ENCODE assay signal across 8 mouse cellular contexts in the genomic region with DNA sequence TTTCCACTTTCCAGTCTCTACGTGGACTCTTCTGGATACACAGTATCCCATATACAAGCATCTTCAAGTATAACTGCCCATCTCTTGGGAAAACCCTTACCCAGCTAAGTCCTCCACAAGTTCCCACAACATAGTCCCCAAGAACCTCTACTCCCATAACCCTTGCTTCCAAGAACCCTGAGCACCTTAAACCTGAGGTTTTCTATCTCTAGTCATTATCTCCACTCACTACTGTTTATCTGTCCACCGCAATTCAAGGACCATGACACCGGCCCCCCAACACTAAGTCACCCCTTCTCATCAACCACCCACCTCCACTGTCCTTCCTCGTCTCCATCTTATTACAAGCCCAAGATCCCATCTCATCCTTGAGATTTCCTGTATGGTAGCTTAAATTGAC. TPM values are rescaled to one million over a fixed set of nuclear protein-coding genes. Genes with fewer than 3 reads are reported as not detected.
A peak's percentile ranks its signal among the peaks of the same experiment; 100 is the strongest.
DNase-seq lines count a peak whose midpoint lies in the region; ATAC-seq lines count a peak whose summit lies in the region.

No protein-coding gene starts in this region.

- H3K27ac ChIP-seq in heart, embryonic 15.5 days = peak overlapping the region; percentile 99
- H3K27ac ChIP-seq in hindbrain, embryonic 10.5 days = peak overlapping the region; percentile 100
- H3K27ac ChIP-seq in midbrain, embryonic 11.5 days (ENCODE audit: low read depth, low read length) = no peak overlapping the region

- 24% methylated on average over 4 of the region's 4 CpGs for WGBS in heart, embryonic 15.5 days
- 47% methylated on average over 4 of the region's 4 CpGs for WGBS in hindbrain, embryonic 10.5 days
- WGBS in midbrain, embryonic 11.5 days = 53% methylated on average over 4 of the region's 4 CpGs

- H3K4me1 ChIP-seq in heart, embryonic 15.5 days (replicated peaks) = peaks cover 42% of the 10 kb centered on the region
- peaks cover 61% of the 10 kb centered on the region for H3K4me1 ChIP-seq in hindbrain, embryonic 10.5 days (replicated peaks)
- H3K4me1 ChIP-seq in midbrain, embryonic 11.5 days (ENCODE audit: control insufficient read depth, insufficient read depth, low read length) = peaks cover 29% of the 10 kb centered on the region

- peaks cover 5% of the 10 kb centered on the region; the same call in 1 of the 2 replicates for H3K27me3 ChIP-seq in heart, embryonic 15.5 days
- peaks cover 14% of the 10 kb centered on the region for H3K27me3 ChIP-seq in hindbrain, embryonic 10.5 days (ENCODE audit: insufficient read depth, poor library complexity, severe bottlenecking)
- H3K27me3 ChIP-seq in midbrain, embryonic 11.5 days (ENCODE audit: control insufficient read depth, insufficient read depth, low read length) = no peaks in the 10 kb centered on the region; the same call in 1 of the 2 replicates

- peaks cover 30% of the 10 kb centered on the region for H3K36me3 ChIP-seq in heart, embryonic 15.5 days
- peaks cover 39% of the 10 kb centered on the region for H3K36me3 ChIP-seq in hindbrain, embryonic 10.5 days
- peaks cover 17% of the 10 kb centered on the region for H3K36me3 ChIP-seq in midbrain, embryonic 11.5 days (ENCODE audit: control insufficient read depth, insufficient read depth, low read length)

- peak overlapping the region; percentile 90 for H3K4me3 ChIP-seq in heart, embryonic 15.5 days
- peak overlapping the region; percentile 79 for H3K4me3 ChIP-seq in hindbrain, embryonic 10.5 days
- H3K4me3 ChIP-seq in midbrain, embryonic 11.5 days (ENCODE audit: low read depth, low read length) = peak overlapping the region; percentile 85

- H3K9ac ChIP-seq in heart, embryonic 15.5 days = peak overlapping the region; percentile 99
- H3K9ac ChIP-seq in midbrain, embryonic 11.5 days (ENCODE audit: low read length) = peak overlapping the region; percentile 97

- ATAC-seq in heart, embryonic 15.5 days (replicated peaks; ENCODE audit: insufficient number of reproducible peaks, insufficient read depth, low FRiP score, low read depth) = no peak
- no peak for ATAC-seq in midbrain, embryonic 11.5 days (ENCODE audit: low FRiP score)
- ATAC-seq in erythroid progenitor cell, adult 5-6 weeks (replicated peaks; ENCODE audit: low FRiP score, poor library complexity, severe bottlenecking) = no peak
- no peak for ATAC-seq in CD4-positive, CD25-positive, alpha-beta regulatory T cell, adult 4 months

- no peaks in the 10 kb centered on the region for H3K9me3 ChIP-seq in heart, embryonic 15.5 days (replicated peaks)
- peaks cover 3% of the 10 kb centered on the region; the same call in 1 of the 2 replicates for H3K9me3 ChIP-seq in hindbrain, embryonic 10.5 days
- H3K9me3 ChIP-seq in midbrain, embryonic 11.5 days (ENCODE audit: control insufficient read depth, low read length) = no peaks in the 10 kb centered on the region

- peak overlapping the region; percentile 76 for H3K4me2 ChIP-seq in heart, embryonic 15.5 days
- H3K4me2 ChIP-seq in midbrain, embryonic 11.5 days = peak overlapping the region; percentile 88

- DNase-seq in heart, adult 8-10 months (ENCODE audit: low spot score) = no peak
- peak; percentile 16 for DNase-seq in R1 (ENCODE audit: low read depth, low spot score)
- no peak for DNase-seq in hindbrain, embryonic 10.5 days (ENCODE audit: low spot score)
- no peak for DNase-seq in midbrain, embryonic 11.5 days (ENCODE audit: low spot score, missing footprints)
- DNase-seq in left cerebral cortex, adult 18-20 months (ENCODE audit: low spot score in 2 of 2) = no peak

RNA-seq across cellular contexts. Expression of a gene that starts 1.3 kb away (rescaled TPM):
- polyA plus RNA-seq in heart, embryonic 15.5 days (2015; fragmentation: Nextera tagmentation; extraction: Ambion mirVana) = 107 and 130 TPM in 2 replicates
- total RNA-seq in heart, adult 8-10 months (2022) = 100 to 1,000 TPM; 204 to 216 (median 210) TPM
- polyA plus RNA-seq in hindbrain, embryonic 10.5 days (2016; fragmentation: Nextera tagmentation; extraction: Ambion mirVana) = 126 and 157 TPM in 2 replicates
- 152 and 166 TPM in 2 replicates for polyA plus RNA-seq in midbrain, embryonic 11.5 days (2014; fragmentation: Nextera tagmentation; extraction: Ambion mirVana)
- total RNA-seq in erythroid progenitor cell, adult 5-6 weeks (2015; ENCODE audit: low replicate concordance) = 70.0 and 96.9 TPM in 2 replicates
- total RNA-seq in erythroid progenitor cell, adult 5-6 weeks (2017; ENCODE audit: low replicate concordance) = 61.0 and 94.6 TPM in 2 replicates
- 10 to 100 TPM in 1 of 2 experiments, 1 to 10 TPM in 1; 7.9 to 14.3 TPM for polyA plus RNA-seq in CD4-positive, CD25-positive, alpha-beta regulatory T cell, adult 4 months (2017; shearing (Covaris generic))
- total RNA-seq in left cerebral cortex, adult 18-20 months (2021) = 100 to 1,000 TPM; 234 to 240 TPM

RNA-seq across cellular contexts. Expression of a gene that starts 2.2 kb away (rescaled TPM):
- 129 and 133 TPM in 2 replicates for polyA plus RNA-seq in heart, embryonic 15.5 days (2015; fragmentation: Nextera tagmentation; extraction: Ambion mirVana)
- total RNA-seq in heart, adult 8-10 months (2022) = 100 to 1,000 TPM; 142 to 153 (median 147) TPM
- 113 and 144 TPM in 2 replicates for polyA plus RNA-seq in hindbrain, embryonic 10.5 days (2016; fragmentation: Nextera tagmentation; extraction: Ambion mirVana)
- 133 and 140 TPM in 2 replicates for polyA plus RNA-seq in midbrain, embryonic 11.5 days (2014; fragmentation: Nextera tagmentation; extraction: Ambion mirVana)
- 116 and 138 TPM in 2 replicates for total RNA-seq in erythroid progenitor cell, adult 5-6 weeks (2015; ENCODE audit: low replicate concordance)
- 125 and 153 TPM in 2 replicates for total RNA-seq in erythroid progenitor cell, adult 5-6 weeks (2017; ENCODE audit: low replicate concordance)
- 100 to 1,000 TPM; 259 to 278 TPM for polyA plus RNA-seq in CD4-positive, CD25-positive, alpha-beta regulatory T cell, adult 4 months (2017; shearing (Covaris generic))
- total RNA-seq in left cerebral cortex, adult 18-20 months (2021) = 100 to 1,000 TPM; 132 to 156 TPM

RNA-seq across cellular contexts. Expression of a gene that starts 17.8 kb away (rescaled TPM):
- polyA plus RNA-seq in heart, embryonic 15.5 days (2015; fragmentation: Nextera tagmentation; extraction: Ambion mirVana) = 1.5 and 2.1 TPM in 2 replicates
- under 1 TPM; 0.19 to 0.60 (median 0.29) TPM for total RNA-seq in heart, adult 8-10 months (2022)
- 2.8 and 4.4 TPM in 2 replicates for polyA plus RNA-seq in hindbrain, embryonic 10.5 days (2016; fragmentation: Nextera tagmentation; extraction: Ambion mirVana)
- 1.3 and 2.7 TPM in 2 replicates for polyA plus RNA-seq in midbrain, embryonic 11.5 days (2014; fragmentation: Nextera tagmentation; extraction: Ambion mirVana)
- not detected in 2 replicates for total RNA-seq in erythroid progenitor cell, adult 5-6 weeks (2015; ENCODE audit: low replicate concordance)
- not detected in 2 replicates for total RNA-seq in erythroid progenitor cell, adult 5-6 weeks (2017; ENCODE audit: low replicate concordance)
- under 1 TPM; 0.35 to 0.84 TPM for polyA plus RNA-seq in CD4-positive, CD25-positive, alpha-beta regulatory T cell, adult 4 months (2017; shearing (Covaris generic))
- 10 to 100 TPM in 1 of 2 experiments, 1 to 10 TPM in 1; 9.4 to 10.0 TPM for total RNA-seq in left cerebral cortex, adult 18-20 months (2021)

RNA-seq across cellular contexts. Expression of a gene that starts 27.0 kb away (rescaled TPM):
- 12.2 and 18.0 TPM in 2 replicates for polyA plus RNA-seq in heart, embryonic 15.5 days (2015; fragmentation: Nextera tagmentation; extraction: Ambion mirVana)
- 10 to 100 TPM in 1 of 4 experiments, 1 to 10 TPM in 3; 6.9 to 11.3 (median 7.2) TPM for total RNA-seq in heart, adult 8-10 months (2022)
- 31.3 and 34.4 TPM in 2 replicates for polyA plus RNA-seq in hindbrain, embryonic 10.5 days (2016; fragmentation: Nextera tagmentation; extraction: Ambion mirVana)
- polyA plus RNA-seq in midbrain, embryonic 11.5 days (2014; fragmentation: Nextera tagmentation; extraction: Ambion mirVana) = 25.7 and 32.8 TPM in 2 replicates
- total RNA-seq in erythroid progenitor cell, adult 5-6 weeks (2015; ENCODE audit: low replicate concordance) = 4.0 and 10.1 TPM in 2 replicates
- total RNA-seq in erythroid progenitor cell, adult 5-6 weeks (2017; ENCODE audit: low replicate concordance) = 6.7 and 7.6 TPM in 2 replicates
- 1 to 10 TPM; 5.6 to 7.4 TPM for polyA plus RNA-seq in CD4-positive, CD25-positive, alpha-beta regulatory T cell, adult 4 months (2017; shearing (Covaris generic))
- total RNA-seq in left cerebral cortex, adult 18-20 months (2021) = 10 to 100 TPM; 35.3 to 38.3 TPM

RNA-seq across cellular contexts. Expression of a gene that starts 37.9 kb away (rescaled TPM):
- polyA plus RNA-seq in heart, embryonic 15.5 days (2015; fragmentation: Nextera tagmentation; extraction: Ambion mirVana) = 116 and 173 TPM in 2 replicates
- 10 to 100 TPM; 77.8 to 92.6 (median 83.6) TPM for total RNA-seq in heart, adult 8-10 months (2022)
- 373 and 399 TPM in 2 replicates for polyA plus RNA-seq in hindbrain, embryonic 10.5 days (2016; fragmentation: Nextera tagmentation; extraction: Ambion mirVana)
- 399 and 443 TPM in 2 replicates for polyA plus RNA-seq in midbrain, embryonic 11.5 days (2014; fragmentation: Nextera tagmentation; extraction: Ambion mirVana)
- total RNA-seq in erythroid progenitor cell, adult 5-6 weeks (2015; ENCODE audit: low replicate concordance) = 194 and 220 TPM in 2 replicates
- 137 and 141 TPM in 2 replicates for total RNA-seq in erythroid progenitor cell, adult 5-6 weeks (2017; ENCODE audit: low replicate concordance)
- polyA plus RNA-seq in CD4-positive, CD25-positive, alpha-beta regulatory T cell, adult 4 months (2017; shearing (Covaris generic)) = 10 to 100 TPM; 37.1 to 75.2 TPM
- total RNA-seq in left cerebral cortex, adult 18-20 months (2021) = 100 to 1,000 TPM; 206 to 207 TPM
